Mouse (Mus musculus) ES-E14 (cell line): ENCODE results near the gene Lrrn4cl.

ENCODE experiments used
- HCFC1 ChIP-seq: IDR thresholded peaks from 2 replicates; pipeline ENCODE4 v1.6.1; 2012; ENCODE audit warnings: low read length, inconsistent platforms, borderline replicate concordance; ENCODE audit not compliant: insufficient read depth
- MAFK ChIP-seq: IDR thresholded peaks from 2 replicates; pipeline ENCODE4 v1.6.1; 2014; ENCODE audit warnings: mild to moderate bottlenecking, low read depth, low read length, inconsistent platforms; ENCODE audit not compliant: insufficient read depth
- ZC3H11A ChIP-seq: IDR thresholded peaks from 2 replicates; pipeline ENCODE4 v1.6.1; 2012; ENCODE audit warnings: low read depth, mild to moderate bottlenecking, inconsistent platforms, low read length, borderline replicate concordance
- ZNF384 ChIP-seq: IDR thresholded peaks from 2 replicates; pipeline ENCODE4 v1.6.1; 2012; ENCODE audit warnings: low read depth, low read length, inconsistent platforms

DNA sequence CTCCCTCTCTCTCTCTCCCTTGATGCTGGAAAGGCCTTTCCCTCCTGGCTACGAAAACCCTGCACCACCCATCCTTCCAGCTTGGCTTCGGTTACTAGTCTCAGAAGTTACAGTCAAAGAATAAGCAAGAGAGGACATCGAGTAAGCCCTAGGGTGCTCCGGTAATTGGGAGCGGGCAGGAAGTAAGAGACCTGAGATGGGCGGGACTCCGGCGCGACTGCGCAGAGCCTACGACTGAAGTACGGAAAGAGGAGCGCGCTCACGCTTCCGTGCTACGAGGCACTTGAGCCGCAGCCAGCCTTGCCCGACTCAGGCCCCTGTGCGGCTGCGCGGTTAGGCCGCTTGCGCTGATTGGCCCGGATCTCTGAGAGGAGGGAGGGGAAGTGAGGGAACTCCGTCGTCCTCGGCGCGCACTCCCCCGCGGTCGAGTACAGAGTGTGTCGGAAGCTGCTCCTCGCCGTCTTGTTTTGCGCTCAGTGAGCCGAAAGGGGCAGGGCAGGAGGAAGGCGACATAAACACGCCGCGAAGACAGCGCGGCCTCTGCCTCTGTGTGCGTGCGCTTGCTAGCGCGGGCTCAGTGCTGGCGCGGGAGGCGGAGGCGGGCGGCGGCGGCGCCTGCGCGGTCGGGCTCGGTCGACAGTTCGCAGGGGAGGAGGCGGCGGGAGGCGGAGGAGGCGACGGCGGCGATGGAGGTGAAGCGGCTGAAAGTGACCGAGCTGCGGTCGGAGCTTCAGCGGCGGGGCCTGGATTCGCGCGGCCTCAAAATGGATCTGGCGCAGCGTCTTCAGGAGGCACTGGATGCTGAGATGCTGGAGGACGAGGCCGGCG is 30.8 kb upstream of the Lrrn4cl start, which contains the start of gene Hnrnpul2:
- TF ChIP-seq ZNF384 = no peak
- no peak for TF ChIP-seq ZC3H11A
- no peak for TF ChIP-seq HCFC1
- TF ChIP-seq MAFK = no peak
